Mouse (Mus musculus) heart, embryonic 15.5 days (tissue): ENCODE measurements around the gene Pltp. TPM values are rescaled to one million over a fixed set of nuclear protein-coding genes. Genes with fewer than 3 reads are reported as not detected.

Source experiments
- ATAC-seq: fragments of 200-750 bp; cut with Nextera tagmentation; replicated peaks from 2 replicates; pipeline ENCODE4 v1.8.0; 2017; ENCODE audit warnings: low read depth, moderate TSS enrichment; ENCODE audit not compliant: insufficient number of reproducible peaks, insufficient read depth, low FRiP score
- H3K27ac ChIP-seq: fragments of 300-500 bp; sonication (generic); 2 replicates; pipeline ENCODE4 v1.5.1; 2015; ENCODE audit warnings: mild to moderate bottlenecking, inconsistent platforms
- H3K27me3 ChIP-seq: fragments of 300-500 bp; sonication (generic); 2 replicates; pipeline ENCODE4 v1.6.1; 2015; ENCODE audit warnings: inconsistent platforms
- H3K36me3 ChIP-seq: fragments of 300-500 bp; sonication (generic); 2 replicates; pipeline ENCODE4 v1.6.1; 2015; ENCODE audit warnings: mild to moderate bottlenecking, inconsistent platforms
- H3K4me1 ChIP-seq: fragments of 300-500 bp; sonication (generic); replicated peaks from 2 replicates; pipeline ENCODE4 v1.6.1; 2015; ENCODE audit warnings: inconsistent platforms
- H3K4me2 ChIP-seq: fragments of 300-500 bp; sonication (generic); 2 replicates; pipeline ENCODE4 v1.6.1; 2015; ENCODE audit warnings: inconsistent platforms, mild to moderate bottlenecking, moderate library complexity
- H3K4me3 ChIP-seq: fragments of 300-500 bp; sonication (generic); 2 replicates; pipeline ENCODE4 v1.5.1; 2015; ENCODE audit warnings: mild to moderate bottlenecking, inconsistent platforms
- H3K9ac ChIP-seq: fragments of 300-500 bp; sonication (generic); 2 replicates; pipeline ENCODE4 v1.6.1; 2015; ENCODE audit warnings: mild to moderate bottlenecking, inconsistent platforms
- H3K9me3 ChIP-seq: fragments of 300-500 bp; sonication (generic); replicated peaks from 2 replicates; pipeline ENCODE4 v1.6.1; 2016; ENCODE audit warnings: inconsistent platforms
- WGBS: fragments of 180-500 bp; shearing (Covaris S2); methylation state at CpG from one replicate; pipeline ENCODE4 v1.1.7; 2015; ENCODE audit warnings: mixed read lengths; 5-methylcytosine and 5-hydroxymethylcytosine counted together
- polyA plus RNA-seq: library from polyadenylated mRNA; unstranded; fragments of >200 nt; fragmentation: Nextera tagmentation; extraction: Ambion mirVana; gene quantifications from 2 replicates; pipeline ENCODE4 v1.2.1, GENCODE M21; 2015

Pltp gene
- polyA plus RNA-seq, 1 experiment from 2014 or later = 14.0 TPM

DNA sequence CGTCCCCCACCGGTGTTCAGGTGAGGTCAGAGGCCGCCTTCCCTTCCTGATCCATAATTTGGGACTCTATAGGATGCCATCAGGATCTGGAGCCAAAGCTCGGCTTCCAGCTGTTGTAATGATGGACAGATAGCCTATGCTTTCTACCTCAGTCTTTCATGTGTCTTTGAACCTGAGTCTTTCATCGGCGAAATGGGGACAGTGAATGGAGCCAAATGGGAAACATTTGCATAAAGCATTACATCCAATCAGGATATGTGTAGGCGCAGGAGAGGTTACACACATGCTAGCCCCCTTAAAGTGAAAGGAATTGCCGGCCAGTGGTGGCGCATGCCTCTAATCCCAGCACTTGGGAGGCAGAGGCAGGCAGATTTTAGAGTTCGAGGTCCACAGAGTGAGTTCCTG, 34.3 kb downstream of the Pltp start:
- Histone ChIP-seq H3K27me3 (no peaks in the 10 kb centered on the region), H3K4me3 (peak overlapping the region; percentile 83), H3K27ac (peak overlapping the region; percentile 88), H3K4me1 (peaks cover 14% of the 10 kb centered on the region), H3K4me2 (peak overlapping the region; percentile 79), H3K9ac (peak overlapping the region; percentile 74), H3K9me3 (no peaks in the 10 kb centered on the region), H3K36me3 (peaks cover 31% of the 10 kb centered on the region)
- 2% methylated on average over 10 of the region's 10 CpGs for WGBS
- peak; percentile 73 for ATAC-seq

DNA sequence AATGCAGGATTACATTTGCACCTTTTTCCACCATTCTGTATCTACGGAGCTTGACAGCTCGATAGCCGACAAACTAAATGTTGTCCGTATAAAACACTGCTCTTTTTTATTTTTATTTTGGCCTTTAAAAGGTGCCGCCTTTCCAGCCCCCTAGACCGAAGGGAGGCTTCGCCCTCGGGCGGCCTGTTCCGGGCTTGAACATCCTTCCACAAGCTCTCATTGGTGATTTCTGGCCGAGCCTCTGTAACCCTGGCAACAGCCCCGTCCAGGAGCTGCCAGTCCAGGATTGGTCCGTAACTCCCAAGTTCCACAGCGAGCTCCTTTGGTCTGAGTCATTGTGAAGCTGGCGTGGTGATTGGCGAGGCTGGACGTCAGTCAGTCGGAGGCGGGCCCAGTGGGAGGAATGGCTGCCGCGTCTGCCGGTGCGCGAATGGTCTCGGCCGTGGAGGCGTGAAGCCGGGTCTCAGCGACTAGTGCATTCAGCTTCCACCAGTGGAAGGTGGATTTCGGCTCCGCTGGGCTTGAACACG, 34.8 kb downstream of the Pltp start, which contains the start of gene Zswim1:
TSS of gene Zswim1 (plus strand) at position 51 of the 530 bp plus-strand sequence.
- Histone ChIP-seq H3K27me3 (no peaks in the 10 kb centered on the region), H3K9ac (peak within 1 kb of the TSS; percentile 74), H3K9me3 (no peaks in the 10 kb centered on the region), H3K4me3 (peak within 1 kb of the TSS; percentile 83), H3K4me2 (peak within 1 kb of the TSS; percentile 79), H3K36me3 (peaks cover 30% of the 10 kb centered on the region), H3K4me1 (peaks cover 15% of the 10 kb centered on the region), H3K27ac (peak within 1 kb of the TSS; percentile 88)
- WGBS = 1% methylated on average over 32 of the region's 32 CpGs
- peak; percentile 100 for ATAC-seq

DNA sequence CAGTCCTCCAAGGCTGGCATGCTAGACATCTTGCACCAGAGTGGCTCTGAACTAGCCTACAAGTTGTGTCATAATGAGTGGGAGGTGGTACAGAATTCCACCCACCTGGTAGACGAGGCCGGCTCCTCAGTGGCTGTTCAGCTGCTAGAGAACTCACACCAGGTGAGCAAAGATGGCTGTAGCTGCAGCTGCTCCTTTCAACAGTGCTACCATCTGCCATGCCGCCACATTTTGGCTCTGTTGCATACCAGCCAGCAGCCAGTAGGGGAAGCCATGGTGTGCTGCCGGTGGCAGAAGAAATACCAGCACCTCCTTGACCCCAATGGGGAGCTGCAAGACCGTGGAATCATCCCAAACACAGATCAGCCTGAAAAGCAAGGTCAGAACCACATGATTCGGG, 36.5 kb downstream of the Pltp start:
- Histone ChIP-seq H3K4me1 (peaks cover 23% of the 10 kb centered on the region), H3K27me3 (no peaks in the 10 kb centered on the region), H3K27ac (no peak overlapping the region), H3K36me3 (peaks cover 16% of the 10 kb centered on the region), H3K9ac (no peak overlapping the region), H3K4me3 (no peak overlapping the region), H3K4me2 (no peak overlapping the region), H3K9me3 (no peaks in the 10 kb centered on the region)
- ATAC-seq = no peak
- WGBS = 84% methylated on average over 6 of the region's 6 CpGs

- WGBS = 67% methylated on average over 5 of the region's 5 CpGs
- ATAC-seq = peak; percentile 56; the same call in 1 of the 2 replicates
- H3K4me3 ChIP-seq = no peak overlapping the region
- H3K4me2 ChIP-seq = no peak overlapping the region
- no peak overlapping the region for H3K9ac ChIP-seq
- peaks cover 18% of the 10 kb centered on the region for H3K4me1 ChIP-seq
- no peaks in the 10 kb centered on the region for H3K27me3 ChIP-seq
- no peaks in the 10 kb centered on the region for H3K36me3 ChIP-seq
- H3K27ac ChIP-seq = no peak overlapping the region
- H3K9me3 ChIP-seq = no peaks in the 10 kb centered on the region
Observed at GRCm38 (mm10) chr2:164817703-164818102, 39.8 kb downstream of the Pltp start.

GRCm38 (mm10) chr2:164817206-164817605, 40.3 kb downstream of the Pltp start:
- 53% methylated on average over 6 of the region's 6 CpGs for WGBS
- Histone ChIP-seq H3K27me3 (no peaks in the 10 kb centered on the region), H3K9ac (no peak overlapping the region), H3K4me3 (no peak overlapping the region), H3K4me1 (peaks cover 14% of the 10 kb centered on the region), H3K4me2 (no peak overlapping the region), H3K27ac (no peak overlapping the region), H3K9me3 (no peaks in the 10 kb centered on the region), H3K36me3 (no peaks in the 10 kb centered on the region)
- ATAC-seq = no peak

- peaks cover 12% of the 10 kb centered on the region for H3K4me1 ChIP-seq
- no peak overlapping the region for H3K4me3 ChIP-seq
- ATAC-seq = no peak
- no peaks in the 10 kb centered on the region for H3K36me3 ChIP-seq
- no peak overlapping the region for H3K9ac ChIP-seq
- H3K9me3 ChIP-seq = no peaks in the 10 kb centered on the region
- no peaks in the 10 kb centered on the region for H3K27me3 ChIP-seq
- H3K27ac ChIP-seq = no peak overlapping the region
- 64% methylated on average over 8 of the region's 8 CpGs for WGBS
- no peak overlapping the region for H3K4me2 ChIP-seq
Observed at GRCm38 (mm10) chr2:164815821-164816220, 41.7 kb downstream of the Pltp start.

- no peak for ATAC-seq
- no peak overlapping the region for H3K4me3 ChIP-seq
- no peak overlapping the region for H3K4me2 ChIP-seq
- no peaks in the 10 kb centered on the region for H3K9me3 ChIP-seq
- H3K4me1 ChIP-seq = peaks cover 12% of the 10 kb centered on the region
- 75% methylated on average over 5 of the region's 5 CpGs for WGBS
- no peak overlapping the region for H3K27ac ChIP-seq
- H3K36me3 ChIP-seq = no peaks in the 10 kb centered on the region
- no peaks in the 10 kb centered on the region for H3K27me3 ChIP-seq
- H3K9ac ChIP-seq = no peak overlapping the region
Observed at GRCm38 (mm10) chr2:164815348-164815747, 42.2 kb downstream of the Pltp start.

DNA sequence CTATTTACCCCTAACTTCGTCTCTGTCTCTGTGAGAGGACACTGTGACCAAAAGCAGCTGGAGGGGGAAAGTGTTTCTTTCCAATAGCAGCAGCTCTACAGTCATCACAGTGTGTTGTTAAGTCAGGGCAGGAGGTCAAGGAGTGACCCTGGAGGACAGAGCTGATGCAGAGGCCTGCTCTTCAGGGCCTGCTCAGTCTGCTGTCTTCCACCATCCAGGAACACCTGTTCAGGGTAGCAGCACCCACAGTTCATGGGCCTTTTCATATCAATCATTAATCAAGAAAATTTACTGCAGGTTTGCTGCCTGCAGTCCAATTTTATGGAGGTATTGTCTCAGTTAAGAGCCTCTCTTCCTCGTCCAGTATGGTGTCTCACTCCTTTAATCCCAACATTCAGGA, 44.0 kb downstream of the Pltp start:
- Histone ChIP-seq H3K27me3 (no peaks in the 10 kb centered on the region), H3K36me3 (no peaks in the 10 kb centered on the region), H3K27ac (no peak overlapping the region), H3K4me1 (peaks cover 12% of the 10 kb centered on the region), H3K9me3 (no peaks in the 10 kb centered on the region), H3K9ac (no peak overlapping the region), H3K4me3 (no peak overlapping the region), H3K4me2 (no peak overlapping the region)
- 72% methylated on average over 2 of the region's 2 CpGs for WGBS
- no peak for ATAC-seq

DNA sequence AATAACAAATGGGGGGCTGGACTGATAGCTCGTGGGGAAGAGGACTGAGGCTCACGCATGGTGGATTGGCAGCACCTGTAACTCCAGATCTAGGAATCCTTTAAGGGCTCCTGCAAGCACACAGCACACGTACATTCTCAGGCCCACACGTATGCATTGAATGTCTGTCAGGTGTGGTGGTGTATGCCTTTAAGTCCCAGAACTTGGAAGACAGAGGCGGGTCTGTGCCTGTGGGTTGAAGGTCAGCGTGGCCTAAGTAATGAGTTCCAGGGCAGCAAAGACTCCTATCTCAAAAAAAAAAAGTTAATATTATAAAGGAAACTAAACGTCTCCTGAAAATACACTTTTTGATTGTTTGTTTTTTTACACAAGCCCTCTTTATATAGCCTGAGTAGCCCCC, 50.9 kb downstream of the Pltp start:
- WGBS = 74% methylated on average over 7 of the region's 7 CpGs
- no peak overlapping the region for H3K4me3 ChIP-seq
- no peak overlapping the region for H3K4me2 ChIP-seq
- ATAC-seq = no peak
- no peak overlapping the region for H3K9ac ChIP-seq
- H3K27ac ChIP-seq = no peak overlapping the region
- H3K27me3 ChIP-seq = no peaks in the 10 kb centered on the region
- no peaks in the 10 kb centered on the region for H3K9me3 ChIP-seq
- peaks cover 24% of the 10 kb centered on the region for H3K4me1 ChIP-seq
- peaks cover 10% of the 10 kb centered on the region; the same call in 1 of the 2 replicates for H3K36me3 ChIP-seq

DNA sequence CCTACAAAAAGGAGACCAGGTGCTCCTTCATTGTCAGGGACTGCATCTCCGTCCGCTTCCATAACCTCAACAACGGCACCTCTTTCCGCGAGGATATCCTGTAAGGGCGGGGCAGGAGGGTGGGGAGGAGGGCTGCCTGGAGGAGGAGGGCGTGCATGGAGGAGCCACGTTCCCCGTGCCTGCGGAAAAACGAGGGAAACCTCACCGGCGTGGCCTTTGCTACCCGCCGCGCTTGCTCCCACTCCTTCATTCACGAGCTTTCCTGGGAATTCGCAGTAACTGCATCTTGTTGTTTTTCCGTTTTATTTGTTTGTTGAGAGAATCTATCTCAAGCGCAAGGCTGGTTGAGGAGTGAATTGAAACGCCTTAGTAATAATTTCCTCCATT, 52.2 kb downstream of the Pltp start:
- H3K4me3 ChIP-seq = peak overlapping the region; percentile 91
- H3K9me3 ChIP-seq = no peaks in the 10 kb centered on the region
- ATAC-seq = peak; percentile 50
- H3K36me3 ChIP-seq = peaks cover 22% of the 10 kb centered on the region; the same call in 1 of the 2 replicates
- H3K4me2 ChIP-seq = peak overlapping the region; percentile 88
- H3K4me1 ChIP-seq = peaks cover 24% of the 10 kb centered on the region
- H3K27me3 ChIP-seq = no peaks in the 10 kb centered on the region
- peak overlapping the region; percentile 88 for H3K27ac ChIP-seq
- WGBS = 2% methylated on average over 21 of the region's 21 CpGs
- H3K9ac ChIP-seq = peak overlapping the region; percentile 86

GRCm38 (mm10) chr2:164804533-164805331, 52.8 kb downstream of the Pltp start, which contains the start of the genes Acot8 and Zswim3:
Gene Acot8, minus strand, starts transcription at chr2:164804882.
Gene Zswim3, plus strand, starts transcription at chr2:164805098.
- under 1% methylated on average over 47 of the region's 47 CpGs for WGBS
- Histone ChIP-seq H3K4me1 (peaks cover 24% of the 10 kb centered on the region), H3K36me3 (peaks cover 25% of the 10 kb centered on the region; the same call in 1 of the 2 replicates), H3K27me3 (no peaks in the 10 kb centered on the region), H3K4me2 (peak within 1 kb of the TSS; percentile 88), H3K9ac (peak within 1 kb of the TSS; percentile 86), H3K9me3 (no peaks in the 10 kb centered on the region), H3K27ac (peak within 1 kb of the TSS; percentile 88), H3K4me3 (peak within 1 kb of the TSS; percentile 91)
- ATAC-seq = peak; percentile 97
